Mouse (Mus musculus) neutrophil, adult 5-6 weeks (primary cell): Measurements from ENCODE around the gene Asb13. TPM values are rescaled to one million over a fixed set of nuclear protein-coding genes. Genes with fewer than 3 reads are reported as not detected.

ENCODE experiments used
- ATAC-seq: fragments of 151-379, 151-347 bp; 2 replicates; pipeline ENCODE4 v1.8.0; 2017; ENCODE audit warnings: mild to moderate bottlenecking, moderate TSS enrichment; ENCODE audit not compliant: insufficient number of reproducible peaks, poor library complexity, low FRiP score, severe bottlenecking; ENCODE audit errors: extremely low read depth
- total RNA-seq: library from RNA; stranded (forward); fragments of 200-1000 nt; gene quantifications from 2 replicates; pipeline ENCODE4 v1.2.3, GENCODE M21; 2017

The Asb13 gene
- total RNA-seq, 1 experiment from 2014 or later = 48.0 TPM

- ATAC-seq = no peak
These were observed 25.6 kb downstream of the Asb13 start for GRCm38 (mm10) chr13:3659163-3660160.

GRCm38 (mm10) chr13:3664241-3664640 lies 30.4 kb downstream of the Asb13 start:
- no peak for ATAC-seq

- peak; percentile 79 for ATAC-seq
These were observed 31.5 kb downstream of the Asb13 start for GRCm38 (mm10) chr13:3665308-3665723.

- no peak for ATAC-seq
These were observed 33.5 kb downstream of the Asb13 start for GRCm38 (mm10) chr13:3667288-3667873.

GRCm38 (mm10) chr13:3668068-3668467 lies 34.2 kb downstream of the Asb13 start:
- ATAC-seq = no peak

- ATAC-seq = no peak
These were observed 35.8 kb downstream of the Asb13 start for GRCm38 (mm10) chr13:3669611-3670010.

- no peak for ATAC-seq
These were observed 36.2 kb downstream of the Asb13 start for GRCm38 (mm10) chr13:3670039-3670438.

GRCm38 (mm10) chr13:3673151-3673550 lies 39.3 kb downstream of the Asb13 start:
- ATAC-seq = no peak

- ATAC-seq = no peak
These were observed 39.8 kb downstream of the Asb13 start for GRCm38 (mm10) chr13:3673622-3674021.

- ATAC-seq = no peak
These were observed 42.0 kb downstream of the Asb13 start for GRCm38 (mm10) chr13:3675855-3676254.

GRCm38 (mm10) chr13:3679098-3679497 lies 45.3 kb downstream of the Asb13 start:
- ATAC-seq = no peak

- ATAC-seq = no peak
These were observed 52.5 kb downstream of the Asb13 start for GRCm38 (mm10) chr13:3686306-3686705.

GRCm38 (mm10) chr13:3694599-3695343 lies 60.9 kb downstream of the Asb13 start:
- ATAC-seq = no peak

- ATAC-seq = no peak
These were observed 63.3 kb downstream of the Asb13 start for GRCm38 (mm10) chr13:3696977-3697735.

GRCm38 (mm10) chr13:3700752-3701151 lies 66.9 kb downstream of the Asb13 start:
- no peak for ATAC-seq
